ENCODE assay signal across 15 mouse cellular contexts in genomic region chr19:44418544-44418943, GRCm38 (mm10). TPM values are rescaled to one million over a fixed set of nuclear protein-coding genes. Genes with fewer than 3 reads are reported as not detected.
DNase-seq lines count a peak whose midpoint lies in the region; ATAC-seq and TF ChIP-seq lines count a peak whose summit lies in the region.
"Had no signal": no experiment of that assay in that cellular context is flagged by ENCODE, and none has a peak within 500 bp of the region (broad histone marks: within the 10 kb centered on the region; RNA-seq: fewer than 3 reads in every experiment).

No protein-coding gene starts in this region.

- TF ChIP-seq RAD21 in MEL (IDR thresholded peaks at IDR 0.05; ENCODE audit: low read depth, low read length) = no peak

- no peaks in the 10 kb centered on the region for H3K4me1 ChIP-seq in embryonic facial prominence, embryonic 13.5 days
- no peaks in the 10 kb centered on the region for H3K4me1 ChIP-seq in embryonic facial prominence, embryonic 10.5 days
- H3K4me1 ChIP-seq in kidney, embryonic 14.5 days (ENCODE audit: control insufficient read depth, insufficient read depth, low read length) = no peaks in the 10 kb centered on the region
- peaks cover 4% of the 10 kb centered on the region; the same call in 1 of the 2 replicates for H3K4me1 ChIP-seq in kidney, adult 2 months (ENCODE audit: control insufficient read depth, insufficient read depth, low read length)
- H3K4me1 ChIP-seq in liver, adult 2 months (ENCODE audit: control insufficient read depth, insufficient read depth, low read length) = peaks cover 32% of the 10 kb centered on the region
- H3K4me1 ChIP-seq in liver, postnatal 0 days (ENCODE audit: insufficient read depth) = peaks cover 8% of the 10 kb centered on the region
- no peaks in the 10 kb centered on the region for H3K4me1 ChIP-seq in MEL (ENCODE audit: control insufficient read depth in 1 of 2, insufficient read depth in 2 of 2, low read length in 2 of 2)
- H3K4me1 ChIP-seq: forebrain, embryonic 15.5 days; hindbrain, embryonic 12.5 days; hindbrain, embryonic 15.5 days had no signal

- H3K4me3 ChIP-seq in embryonic facial prominence, embryonic 13.5 days = no peak overlapping the region
- H3K4me3 ChIP-seq in embryonic facial prominence, embryonic 10.5 days = no peak overlapping the region
- no peak overlapping the region for H3K4me3 ChIP-seq in kidney, embryonic 14.5 days (ENCODE audit: low read length)
- no peak overlapping the region for H3K4me3 ChIP-seq in kidney, adult 2 months (ENCODE audit: insufficient read depth, low read depth, low read length)
- no peak overlapping the region for H3K4me3 ChIP-seq in liver, adult 2 months (ENCODE audit: insufficient read depth, low read depth, low read length)
- no peak overlapping the region for H3K4me3 ChIP-seq in liver, postnatal 0 days (ENCODE audit: low read depth, low read length)
- H3K4me3 ChIP-seq in MEL (ENCODE audit: control insufficient read depth in 1 of 2, insufficient read depth in 1 of 2, low read depth in 2 of 2, low read length in 2 of 2) = no peak overlapping the region
- H3K4me3 ChIP-seq: forebrain, embryonic 15.5 days; hindbrain, embryonic 12.5 days; hindbrain, embryonic 15.5 days had no signal

- no peak for TF ChIP-seq EP300 in liver, postnatal 0 days (IDR thresholded peaks at IDR 0.05; ENCODE audit: low read depth)
- TF ChIP-seq EP300 in MEL (IDR thresholded peaks at IDR 0.05; ENCODE audit: low read depth in 1 of 2, low read length in 2 of 2) = no peak

- ATAC-seq in embryonic facial prominence, embryonic 13.5 days (ENCODE audit: insufficient number of reproducible peaks, insufficient read depth, low FRiP score, low TSS enrichment, low read depth) = no peak
- peak; percentile 33 for ATAC-seq in kidney, embryonic 14.5 days (ENCODE audit: low FRiP score, low TSS enrichment)
- no peak for ATAC-seq in liver, postnatal 0 days
- ATAC-seq: activated CD4-positive, CD25-positive, alpha-beta regulatory T cell, adult 4 months had no signal

- H3K36me3 ChIP-seq in embryonic facial prominence, embryonic 13.5 days = no peaks in the 10 kb centered on the region
- no peaks in the 10 kb centered on the region for H3K36me3 ChIP-seq in embryonic facial prominence, embryonic 10.5 days (replicated peaks)
- no peaks in the 10 kb centered on the region for H3K36me3 ChIP-seq in kidney, embryonic 14.5 days (ENCODE audit: control insufficient read depth, insufficient read depth, low read length)
- H3K36me3 ChIP-seq in kidney, adult 2 months (ENCODE audit: control insufficient read depth, insufficient read depth, low read length) = no peaks in the 10 kb centered on the region
- H3K36me3 ChIP-seq in liver, adult 2 months (ENCODE audit: control insufficient read depth, insufficient read depth, low read length) = no peaks in the 10 kb centered on the region
- H3K36me3 ChIP-seq in liver, postnatal 0 days (replicated peaks; ENCODE audit: insufficient read depth, low read length) = no peaks in the 10 kb centered on the region
- H3K36me3 ChIP-seq in MEL (ENCODE audit: control insufficient read depth in 1 of 2, insufficient read depth in 2 of 2, low read length in 2 of 2) = no peaks in the 10 kb centered on the region
- H3K36me3 ChIP-seq: forebrain, embryonic 15.5 days; hindbrain, embryonic 12.5 days; hindbrain, embryonic 15.5 days had no signal

- no peaks in the 10 kb centered on the region for H3K79me2 ChIP-seq in liver, adult 2 months (ENCODE audit: control insufficient read depth, insufficient read depth, low read length)
- H3K79me2 ChIP-seq in MEL (ENCODE audit: control insufficient read depth, insufficient read depth, low read length, poor library complexity) = no peaks in the 10 kb centered on the region

- 0 out of 2 replicates have a peak overlapping the region, but pooled peaks have one; percentile 11 for H3K9ac ChIP-seq in embryonic facial prominence, embryonic 13.5 days
- H3K9ac ChIP-seq in kidney, embryonic 14.5 days (ENCODE audit: low read depth, low read length) = no peak overlapping the region
- H3K9ac ChIP-seq in liver, adult 2 months (ENCODE audit: low read depth, low read length) = peak overlapping the region; percentile 34
- no peak overlapping the region for H3K9ac ChIP-seq in liver, postnatal 0 days (replicated peaks)
- no peak overlapping the region for H3K9ac ChIP-seq in MEL (ENCODE audit: control insufficient read depth, low read depth, low read length, poor library complexity, severe bottlenecking)
- H3K9ac ChIP-seq: forebrain, embryonic 15.5 days; hindbrain, embryonic 12.5 days; hindbrain, embryonic 15.5 days had no signal

- DNase-seq in embryonic facial prominence, embryonic 10.5 days (ENCODE audit: low spot score) = no peak
- DNase-seq in kidney, adult 2 months = no peak
- peak; percentile 72 for DNase-seq in liver, adult 2 months (ENCODE audit: extremely low read depth, low read depth, low spot score)
- no peak for DNase-seq in liver, postnatal 0 days
- no peak for DNase-seq in MEL (ENCODE audit: low read depth, low spot score)
- DNase-seq: adrenal gland, adult 8-10 months; gastrocnemius, postnatal 25 days had no signal

- TF ChIP-seq POLR2A in kidney, adult 2 months (IDR thresholded peaks at IDR 0.05; ENCODE audit: low read depth, low read length) = no peak
- TF ChIP-seq POLR2A in liver, adult 2 months (IDR thresholded peaks at IDR 0.05; ENCODE audit: extremely low read depth, insufficient read depth, low read length) = no peak
- TF ChIP-seq POLR2A in MEL (IDR thresholded peaks at IDR 0.05; ENCODE audit: control insufficient read depth in 1 of 2, insufficient read depth in 1 of 2, low read depth in 1 of 2, low read length in 2 of 2, poor library complexity in 1 of 2) = no peak

- no peak for TF ChIP-seq CTCF in kidney, adult 2 months (conservative IDR thresholded peaks at IDR 0.05; ENCODE audit: insufficient read depth, insufficient read length, low read depth, low read length)
- no peak for TF ChIP-seq CTCF in liver, adult 2 months (IDR thresholded peaks at IDR 0.05; ENCODE audit: low read depth, low read length)
- TF ChIP-seq CTCF in liver, postnatal 0 days (IDR thresholded peaks at IDR 0.05; ENCODE audit: low read depth) = no peak
- no peak for TF ChIP-seq CTCF in MEL (IDR thresholded peaks at IDR 0.05 in 2 of 3, conservative IDR thresholded peaks at IDR 0.05 in 1 of 3; ENCODE audit: control insufficient read depth in 1 of 3, insufficient read depth in 1 of 3, low read depth in 2 of 3, low read length in 3 of 3, poor library complexity in 1 of 3, severe bottlenecking in 1 of 3)

- H3K4me2 ChIP-seq in embryonic facial prominence, embryonic 13.5 days = no peak overlapping the region
- H3K4me2 ChIP-seq in kidney, embryonic 14.5 days (replicated peaks; ENCODE audit: low read depth, low read length) = no peak overlapping the region
- H3K4me2 ChIP-seq in liver, postnatal 0 days (ENCODE audit: low read depth, low read length) = no peak overlapping the region
- H3K4me2 ChIP-seq: forebrain, embryonic 15.5 days; heart, embryonic 11.5 days; hindbrain, embryonic 12.5 days; hindbrain, embryonic 15.5 days had no signal

- 60% methylated on average over 9 of the region's 9 CpGs for WGBS in embryonic facial prominence, embryonic 13.5 days
- 62% methylated on average over 9 of the region's 9 CpGs for WGBS in embryonic facial prominence, embryonic 10.5 days
- 30% methylated on average over 9 of the region's 9 CpGs for WGBS in kidney, embryonic 14.5 days
- WGBS in kidney, adult 2 months = 56% methylated on average over 9 of the region's 9 CpGs
- 46% methylated on average over 9 of the region's 9 CpGs for WGBS in liver, adult 2 months
- 69% methylated on average over 9 of the region's 9 CpGs for WGBS in liver, postnatal 0 days (ENCODE audit: insufficient replicate concordance)

- no peak overlapping the region for H3K27ac ChIP-seq in embryonic facial prominence, embryonic 13.5 days
- H3K27ac ChIP-seq in embryonic facial prominence, embryonic 10.5 days (replicated peaks) = no peak overlapping the region
- H3K27ac ChIP-seq in kidney, embryonic 14.5 days (ENCODE audit: low read depth, low read length) = no peak overlapping the region
- H3K27ac ChIP-seq in kidney, adult 2 months (ENCODE audit: insufficient read depth, low read depth, low read length) = no peak overlapping the region
- H3K27ac ChIP-seq in liver, adult 2 months (replicated peaks; ENCODE audit: insufficient read depth, low read depth, low read length) = peak overlapping the region; percentile 24
- no peak overlapping the region for H3K27ac ChIP-seq in liver, postnatal 0 days (ENCODE audit: low read depth)
- H3K27ac ChIP-seq in MEL (ENCODE audit: control insufficient read depth, low read depth, low read length) = no peak overlapping the region
- H3K27ac ChIP-seq: forebrain, embryonic 15.5 days; hindbrain, embryonic 12.5 days; hindbrain, embryonic 15.5 days had no signal

- no peaks in the 10 kb centered on the region for H3K9me3 ChIP-seq in embryonic facial prominence, embryonic 13.5 days
- no peaks in the 10 kb centered on the region for H3K9me3 ChIP-seq in embryonic facial prominence, embryonic 10.5 days
- H3K9me3 ChIP-seq in kidney, embryonic 14.5 days (ENCODE audit: control insufficient read depth, low read length) = no peaks in the 10 kb centered on the region
- no peaks in the 10 kb centered on the region for H3K9me3 ChIP-seq in liver, postnatal 0 days (ENCODE audit: low read length)
- no peaks in the 10 kb centered on the region for H3K9me3 ChIP-seq in MEL (replicated peaks; ENCODE audit: insufficient read depth, low read length)
- H3K9me3 ChIP-seq: forebrain, embryonic 15.5 days; hindbrain, embryonic 12.5 days; hindbrain, embryonic 15.5 days had no signal

- peaks cover 4% of the 10 kb centered on the region; the same call in 1 of the 2 replicates for H3K27me3 ChIP-seq in embryonic facial prominence, embryonic 13.5 days
- H3K27me3 ChIP-seq in embryonic facial prominence, embryonic 10.5 days (replicated peaks; ENCODE audit: low read depth, poor library complexity, severe bottlenecking) = peaks cover 24% of the 10 kb centered on the region
- peaks cover 4% of the 10 kb centered on the region; the same call in 1 of the 2 replicates for H3K27me3 ChIP-seq in kidney, embryonic 14.5 days (ENCODE audit: control insufficient read depth, insufficient read depth, low read length)
- no peaks in the 10 kb centered on the region for H3K27me3 ChIP-seq in kidney, adult 2 months (replicated peaks; ENCODE audit: control insufficient read depth, insufficient read depth, low read length)
- no peaks in the 10 kb centered on the region for H3K27me3 ChIP-seq in liver, adult 2 months (ENCODE audit: control insufficient read depth, insufficient read depth, low read length)
- H3K27me3 ChIP-seq in liver, postnatal 0 days (ENCODE audit: insufficient read depth, low read length) = 0 out of 2 replicates have a peak, but pooled peaks cover 4% of the 10 kb centered on the region
- H3K27me3 ChIP-seq in MEL (ENCODE audit: control insufficient read depth in 1 of 2, insufficient read depth in 2 of 2, low read length in 2 of 2) = peaks cover 2 to 23% of the 10 kb centered on the region in 2 experiments
- H3K27me3 ChIP-seq: CH12.LX; forebrain, embryonic 15.5 days; hindbrain, embryonic 15.5 days had no signal

RNA-seq across cellular contexts. Expression of gene Scd1, which starts 10.9 kb away (rescaled TPM):
- polyA plus RNA-seq in embryonic facial prominence, embryonic 13.5 days (2015; fragmentation: Nextera tagmentation; extraction: Ambion mirVana) = 6.7 and 9.0 TPM in 2 replicates
- polyA plus RNA-seq in embryonic facial prominence, embryonic 10.5 days (2016; fragmentation: Nextera tagmentation; extraction: Ambion mirVana) = 15.3 and 17.9 TPM in 2 replicates
- 2.7 and 5.2 TPM in 2 replicates for polyA plus RNA-seq in kidney, embryonic 14.5 days (2014; fragmentation: Nextera tagmentation; extraction: Ambion mirVana)
- polyA plus RNA-seq in kidney, adult 2 months (2012; rRNA removed) = 3,910 and 4,173 TPM in 2 replicates
- 1,338 and 2,774 TPM in 2 replicates for total RNA-seq in liver, adult 2 months (2014; rRNA removed)
- polyA plus RNA-seq in liver, adult 2 months (2012; rRNA removed) = 5,589 and 8,115 TPM in 2 replicates
- 2.3 and 2.8 TPM in 2 replicates for polyA plus RNA-seq in liver, postnatal 0 days (2015; fragmentation: Nextera tagmentation; extraction: Ambion mirVana)
- total RNA-seq in MEL (2012; rRNA removed) = 100 and 147 TPM in 2 replicates
- 100 to 1,000 TPM in 1 of 2 experiments, not detected in 1; 183 TPM for polyA plus RNA-seq in MEL (2012; ENCODE audit: insufficient read depth in 1 of 2, insufficient read length in 2 of 2, low read depth in 1 of 2, low replicate concordance in 2 of 2, missing spikeins in 1 of 2)

Comparison
In these comparisons a context has a peak if more than half of its experiments do, and no peak if none do; other contexts are left out.
1. H3K9ac ChIP-seq: peak in embryonic facial prominence, embryonic 13.5 days (single experiment) and liver, adult 2 months (single experiment); none in kidney, embryonic 14.5 days (single experiment), liver, postnatal 0 days (single experiment) and MEL (single experiment).
2. RNA of gene Scd1, which starts 10.9 kb away (polyA plus RNA-seq): 5,589 to 8,115 TPM in liver, adult 2 months and 3,910 to 4,173 TPM in kidney, adult 2 months; 183 TPM in MEL, 15.3 to 17.9 TPM in embryonic facial prominence, embryonic 10.5 days, 6.7 to 9.0 TPM in embryonic facial prominence, embryonic 13.5 days, 2.7 to 5.2 TPM in kidney, embryonic 14.5 days and 2.3 to 2.8 TPM in liver, postnatal 0 days; every median in the first group is over 10 times any median in the second.